Mouse (Mus musculus): ENCODE results near the gene Lyg1. TPM values are rescaled to one million over a fixed set of nuclear protein-coding genes. Genes with fewer than 3 reads are reported as not detected.
A peak's percentile ranks its signal among the peaks of the same experiment; 100 is the strongest.

Lyg1 gene
- total RNA-seq (2021), result not detected
- long read RNA-seq, experiment 1, result 0 reads
- long read RNA-seq, experiment 2, result 0 reads

GRCm38 (mm10) chr1:37957659-37958058 is at the start of gene Lyg1:
Gene Lyg1, minus strand, starts transcription at chr1:37957759.
- Histone ChIP-seq H3K4me3 (no peak within 1 kb of the TSS), H3K27ac (no peak within 1 kb of the TSS)
- DNase-seq, result no peak
- no peak for TF ChIP-seq CTCF (IDR thresholded peaks at IDR 0.05)
- intact Hi-C loops (cut with DNase I), result no loop called here

DNA sequence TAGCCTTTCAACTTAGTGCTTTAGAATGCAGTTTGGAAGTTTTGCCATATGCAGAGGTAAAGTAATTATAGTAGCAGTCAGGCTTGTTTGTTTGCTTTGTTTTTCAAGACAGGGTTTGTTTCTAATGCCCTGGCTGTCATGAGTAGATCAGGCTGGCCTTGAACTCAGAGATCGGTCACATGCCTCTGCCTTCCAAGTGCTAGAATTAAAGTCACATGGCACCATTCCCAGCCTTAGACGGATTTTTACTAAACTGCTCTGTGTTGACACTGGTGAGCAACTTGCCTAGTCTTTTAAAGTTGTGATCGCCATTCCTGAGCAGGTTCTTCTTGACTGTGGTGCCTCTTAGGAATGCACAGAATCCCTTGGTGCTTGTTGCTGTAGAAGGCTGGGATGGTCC is 49.2 kb upstream of the Lyg1 start:
- H3K4me3 ChIP-seq, result no peak overlapping the region
- H3K27ac ChIP-seq, result no peak overlapping the region
- intact Hi-C loops (cut with DNase I), result no loop called here
- no peak for TF ChIP-seq CTCF (IDR thresholded peaks at IDR 0.05)
- DNase-seq, result no peak

GRCm38 (mm10) chr1:38003046-38003445 is 45.5 kb upstream of the Lyg1 start:
- DNase-seq, result no peak
- H3K4me3 ChIP-seq, result no peak overlapping the region
- H3K27ac ChIP-seq, result no peak overlapping the region
- intact Hi-C loops (cut with DNase I), result no loop called here
- no peak for TF ChIP-seq CTCF (IDR thresholded peaks at IDR 0.05)

GRCm38 (mm10) chr1:38001956-38002355 is 44.4 kb upstream of the Lyg1 start:
- H3K27ac ChIP-seq, result no peak overlapping the region
- H3K4me3 ChIP-seq, result no peak overlapping the region
- TF ChIP-seq CTCF (IDR thresholded peaks at IDR 0.05), result no peak
- DNase-seq, result no peak
- intact Hi-C loops (cut with DNase I), result no loop called here

DNA sequence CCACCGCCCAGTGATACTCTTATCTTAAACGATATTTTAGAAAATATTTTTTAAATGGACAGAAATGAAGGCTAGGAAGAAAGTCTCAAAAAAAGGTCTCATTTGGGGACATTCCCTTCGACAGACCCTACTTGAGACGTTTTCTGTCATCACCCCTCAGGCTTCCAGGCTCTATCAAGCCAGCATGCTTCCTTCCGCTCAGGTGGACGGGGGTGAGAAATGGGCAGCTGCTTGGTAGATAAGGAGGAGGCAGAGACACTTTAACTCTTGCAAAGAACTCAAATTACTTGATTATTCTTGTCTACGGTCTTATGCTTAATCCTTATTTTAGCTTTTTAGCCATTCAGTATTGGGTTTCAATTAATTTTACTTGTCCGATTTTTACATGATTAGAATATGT is 43.3 kb upstream of the Lyg1 start:
- H3K4me3 ChIP-seq, result no peak overlapping the region
- DNase-seq, result no peak
- H3K27ac ChIP-seq, result no peak overlapping the region
- TF ChIP-seq CTCF (IDR thresholded peaks at IDR 0.05), result no peak
- intact Hi-C loops (cut with DNase I), result no loop called here

DNA sequence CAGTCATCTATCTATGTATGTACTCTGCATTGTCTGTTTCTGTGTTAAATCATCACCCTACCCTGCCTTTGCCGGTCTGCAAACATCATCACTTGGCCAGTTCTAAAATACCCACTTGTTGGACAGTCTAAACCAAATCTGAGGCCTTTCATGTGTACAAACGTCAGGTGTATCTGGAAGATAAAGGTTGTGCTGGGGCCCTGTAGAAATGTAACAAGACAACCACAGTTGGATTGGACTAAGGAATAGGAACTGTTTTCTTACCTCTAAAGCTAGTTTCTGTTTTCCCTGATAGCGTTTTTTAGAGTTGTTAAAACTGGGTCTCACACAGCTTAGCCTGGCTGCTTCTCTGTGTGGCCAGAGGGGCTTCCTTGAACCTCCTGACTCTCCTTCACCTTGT is 42.0 kb upstream of the Lyg1 start:
- Histone ChIP-seq H3K4me3 (peak overlapping the region; percentile 79), H3K27ac (no peak overlapping the region)
- DNase-seq, result no peak
- intact Hi-C loops (cut with DNase I), result loop anchor here (2.0 to 10.0 kb wide), 4 partner anchors 107 to 565 kb away; partner anchors contain the start of genes Coa5, Lipt1, Mitd1 and Mrpl30
- TF ChIP-seq CTCF (IDR thresholded peaks at IDR 0.05), result no peak

- DNase-seq, result no peak
- peak overlapping the region; percentile 79 for H3K4me3 ChIP-seq
- peak overlapping the region; percentile 97 for H3K27ac ChIP-seq
- intact Hi-C loops (cut with DNase I), result loop anchor here (2.0 to 10.0 kb wide), 4 partner anchors 106 to 564 kb away; partner anchors contain the start of genes Coa5, Lipt1, Mitd1 and Mrpl30
- no peak for TF ChIP-seq CTCF (IDR thresholded peaks at IDR 0.05)
These were observed 41.0 kb upstream of the Lyg1 start for GRCm38 (mm10) chr1:37998371-37999199.

DNA sequence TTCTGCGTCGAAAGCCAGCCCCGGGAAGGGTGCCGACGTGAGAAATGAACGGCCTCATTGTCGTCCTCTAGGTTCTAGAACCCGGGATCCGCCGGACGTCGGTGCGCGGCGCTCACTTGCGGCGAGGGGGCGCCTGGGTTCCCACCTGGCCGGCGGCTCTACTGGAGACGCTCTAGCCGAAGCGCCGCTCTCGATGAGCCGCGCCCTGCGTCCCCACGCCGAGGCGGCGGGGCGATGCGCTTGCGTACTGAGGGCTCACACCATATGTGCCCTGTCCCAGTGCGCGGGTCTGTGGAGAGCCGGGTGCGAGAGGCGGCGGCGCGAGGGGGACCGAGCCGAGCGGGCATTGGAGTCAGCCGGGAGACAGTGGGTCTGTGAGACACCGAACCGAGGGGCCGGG is 40.3 kb upstream of the Lyg1 start, which contains the start of the genes Txndc9 and Eif5b:
TSS of gene Txndc9 (minus strand) at position 27 of the 400 bp plus-strand sequence.
TSS of gene Eif5b (plus strand) at position 144 of the 400 bp plus-strand sequence.
- peak; percentile 97 for DNase-seq
- intact Hi-C loops (cut with DNase I), result loop anchor here (2.0 to 10.0 kb wide), 4 partner anchors 106 to 563 kb away; partner anchors contain the start of genes Coa5, Lipt1, Mitd1 and Mrpl30

GRCm38 (mm10) chr1:37996877-37997484 is 39.4 kb upstream of the Lyg1 start:
- Histone ChIP-seq H3K4me3 (peak overlapping the region; percentile 79), H3K27ac (peak overlapping the region; percentile 97)
- DNase-seq, result peak; percentile 98
- no peak for TF ChIP-seq CTCF (IDR thresholded peaks at IDR 0.05)
- intact Hi-C loops (cut with DNase I), result loop anchor here (5.0 to 10.0 kb wide), 3 partner anchors 105 to 562 kb away; partner anchors contain the start of genes Coa5, Lipt1, Mitd1 and Mrpl30

More for the DNA sequence above, 40.3 kb upstream of the Lyg1 start, which contains the start of the genes Txndc9 and Eif5b:
- Histone ChIP-seq H3K4me3 (peak within 1 kb of the TSS; percentile 79), H3K27ac (peak within 1 kb of the TSS; percentile 97)
- TF ChIP-seq CTCF (IDR thresholded peaks at IDR 0.05), result peak; percentile 68

DNA sequence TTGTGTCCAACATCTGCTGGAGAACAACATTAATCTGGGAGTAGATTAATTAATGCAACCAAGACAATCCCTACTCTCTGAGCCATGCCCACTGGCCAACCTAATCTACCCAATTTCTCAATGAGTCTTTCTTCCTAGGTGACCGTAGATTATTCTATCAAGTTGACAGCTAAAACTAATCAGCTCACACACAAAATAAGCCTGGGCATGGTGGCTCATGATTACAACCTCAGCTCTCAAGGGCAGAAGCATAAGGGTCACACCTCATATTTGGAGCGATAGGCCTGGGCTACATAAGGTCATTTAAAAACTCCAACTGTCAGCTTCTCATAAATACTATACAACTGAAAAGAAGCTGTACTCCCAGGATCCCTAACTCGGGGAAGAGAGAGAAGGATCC is 38.7 kb upstream of the Lyg1 start:
- no peak for TF ChIP-seq CTCF (IDR thresholded peaks at IDR 0.05)
- peak overlapping the region; percentile 97 for H3K27ac ChIP-seq
- peak overlapping the region; percentile 79 for H3K4me3 ChIP-seq
- intact Hi-C loops (cut with DNase I), result loop anchor here (5.0 to 10.0 kb wide), 3 partner anchors 104 to 561 kb away; partner anchors contain the start of genes Coa5, Lipt1, Mitd1 and Mrpl30
- no peak for DNase-seq

DNA sequence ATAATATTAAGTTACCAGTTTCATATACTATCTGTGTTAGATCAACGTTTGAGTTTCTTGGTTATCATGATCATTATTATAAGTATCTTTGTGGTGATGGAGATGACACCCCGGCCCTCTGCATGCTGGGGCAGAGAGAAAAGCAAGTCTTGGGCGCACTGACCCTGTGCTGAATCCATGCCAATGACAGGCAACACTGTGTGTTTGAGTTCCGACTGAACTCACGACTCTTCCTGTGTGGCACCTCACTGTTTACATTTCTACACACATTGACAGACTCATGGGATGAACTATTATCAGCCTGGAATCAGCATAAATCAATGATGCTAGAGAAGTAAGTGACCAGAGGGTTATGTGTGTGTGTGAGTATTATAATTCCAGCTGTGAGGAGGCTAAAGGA is 30.3 kb upstream of the Lyg1 start:
- intact Hi-C loops (cut with DNase I), result loop anchor here (5.0 kb wide), 1 partner anchor 311 kb away; no protein-coding TSS in a partner anchor
- DNase-seq, result no peak
- TF ChIP-seq CTCF (IDR thresholded peaks at IDR 0.05), result no peak
- no peak overlapping the region for H3K4me3 ChIP-seq
- no peak overlapping the region for H3K27ac ChIP-seq

- Histone ChIP-seq H3K27ac (no peak overlapping the region), H3K4me3 (no peak overlapping the region)
- intact Hi-C loops (cut with DNase I), result loop anchor here (5.0 kb wide), 1 partner anchor 309 kb away; no protein-coding TSS in a partner anchor
- DNase-seq, result no peak
- TF ChIP-seq CTCF (IDR thresholded peaks at IDR 0.05), result peak; percentile 70
These were observed 28.3 kb upstream of the Lyg1 start for GRCm38 (mm10) chr1:37985764-37986323.

Data from gastrocnemius, adult 2 months (tissue).